Mouse (Mus musculus) cerebellum, adult 8-10 months (tissue): Measurements from ENCODE around the gene Mrps7.
"Not testable (repeated sequence)": the region's sequence is repeated elsewhere in the genome, so short reads cannot be mapped to it uniquely, and the experiment has no call there.

Source experiments
- DNase-seq: peaks from one replicate; pipeline ENCODE4 v3.0.0; 2022

Gene Mrps7

DNA sequence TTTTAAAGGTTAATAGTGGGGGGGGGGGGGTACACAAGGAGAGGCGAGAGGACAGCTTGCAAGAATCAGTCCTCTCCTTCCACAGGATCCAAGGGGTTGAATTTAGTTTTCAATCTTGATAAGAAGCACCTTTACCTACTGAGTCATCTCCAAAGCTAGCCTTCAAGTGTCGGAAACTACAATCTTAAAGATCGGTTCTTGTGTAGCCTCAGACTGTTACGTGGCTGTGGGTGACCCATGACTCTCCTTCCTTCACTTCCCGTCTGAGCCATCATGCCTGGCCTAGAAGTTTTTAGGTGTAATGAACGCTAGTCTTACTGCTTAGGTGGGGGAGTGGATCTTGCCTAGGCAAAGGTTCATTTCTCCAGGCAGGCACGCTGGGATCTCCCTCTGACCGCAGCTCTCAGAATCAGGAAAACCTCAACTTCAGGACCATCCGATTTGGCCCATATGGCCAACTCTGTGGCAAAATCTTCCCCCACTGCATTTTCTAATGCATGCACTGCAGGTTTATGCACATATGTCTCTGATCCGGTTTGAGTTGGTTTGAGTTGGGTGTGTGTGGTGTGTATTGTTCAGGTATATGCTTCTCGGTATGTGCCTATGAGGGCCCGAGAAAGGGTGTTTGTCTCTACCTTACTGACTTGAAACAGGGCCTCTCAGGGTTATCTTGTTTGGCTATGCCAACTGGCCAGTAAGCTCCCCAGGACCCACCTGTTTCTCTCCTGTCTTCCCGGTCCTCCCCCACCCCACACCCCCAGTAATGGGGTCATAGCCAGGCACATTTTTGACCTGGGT is 26.2 kb downstream of the Mrps7 start:
- DNase-seq = no peak

DNA sequence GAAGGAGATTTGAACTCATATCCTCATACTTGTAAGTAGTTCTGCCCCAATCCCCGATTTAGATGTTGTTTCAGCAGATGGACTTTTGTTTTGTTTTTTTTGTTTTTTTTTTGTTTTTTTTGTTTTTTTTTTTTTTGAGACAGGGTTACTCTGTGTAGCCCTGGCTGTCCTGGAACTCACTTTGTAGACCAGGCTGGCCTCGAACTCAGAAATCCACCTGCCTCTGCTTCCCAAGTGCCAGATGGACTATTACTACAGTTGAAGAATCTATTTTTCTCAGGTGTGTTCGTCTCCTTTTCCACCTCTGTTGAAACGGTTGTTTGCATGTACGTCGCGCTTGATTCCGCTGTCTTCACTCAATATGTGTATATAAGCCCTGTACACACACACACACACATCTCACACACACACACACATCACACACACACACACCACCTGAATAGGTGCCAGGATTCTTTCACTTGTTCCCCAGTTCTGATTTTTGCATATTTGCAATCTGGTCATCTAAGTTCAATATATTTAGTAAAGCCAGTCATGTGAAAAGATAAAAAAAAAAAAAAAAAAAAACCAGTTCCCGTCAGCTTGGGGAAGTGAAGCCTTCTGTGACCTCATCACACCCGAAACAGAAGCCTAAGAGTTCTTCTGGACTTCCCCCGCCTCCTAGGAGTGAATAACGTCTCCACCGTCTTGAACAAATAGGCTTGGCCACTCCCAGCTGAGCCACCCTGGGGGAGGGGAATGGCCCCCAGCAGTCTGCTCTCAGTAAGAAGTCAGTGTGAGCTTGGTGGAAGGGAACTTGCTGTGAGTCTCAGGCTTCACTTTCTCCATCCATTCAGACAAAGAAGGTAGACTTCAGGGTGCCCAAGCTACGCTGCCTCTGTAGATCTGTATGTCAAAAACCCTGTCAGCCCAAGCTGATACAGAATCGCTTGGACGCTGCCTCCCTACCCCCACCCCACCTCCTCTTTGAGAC is 27.1 kb downstream of the Mrps7 start:
- no peak for DNase-seq

DNA sequence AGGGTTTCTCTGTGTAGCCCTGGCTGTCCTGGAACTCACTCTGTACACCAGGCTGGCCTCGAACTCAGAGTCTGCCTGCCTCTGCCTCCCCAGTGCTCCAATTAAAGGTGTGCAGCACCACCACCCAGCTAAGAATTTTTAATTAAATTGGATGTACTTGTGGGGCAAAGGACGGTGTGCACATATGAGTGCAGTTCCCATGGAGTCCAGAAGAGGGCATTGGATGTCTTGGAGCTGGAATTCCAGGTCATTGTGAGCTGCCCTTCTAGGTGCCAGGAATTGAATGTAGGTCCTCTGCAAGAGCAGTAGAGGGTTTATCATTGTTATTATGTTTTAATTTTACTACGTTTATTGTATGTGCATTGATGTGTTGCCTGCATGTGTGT is 27.8 kb downstream of the Mrps7 start:
- no peak for DNase-seq

DNA sequence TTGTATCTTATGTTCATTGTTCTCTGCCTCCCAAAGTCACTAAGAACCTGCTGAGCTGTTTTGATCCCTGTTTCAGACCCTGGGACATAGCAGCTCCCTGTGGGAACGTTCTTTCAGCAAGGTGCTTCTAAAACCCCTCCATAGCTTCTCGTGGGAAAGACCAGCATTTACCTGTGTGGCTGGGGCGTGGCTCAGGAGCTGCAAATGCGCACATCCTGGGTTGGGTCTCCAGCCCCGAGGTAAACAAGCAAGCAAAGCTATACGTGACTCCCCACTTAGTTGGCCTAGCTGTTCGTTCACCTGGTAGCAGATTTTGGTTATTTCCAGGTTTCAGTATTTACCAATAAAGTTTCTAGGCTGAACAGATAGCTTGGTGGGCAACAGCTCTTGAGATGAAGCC is 28.5 kb downstream of the Mrps7 start:
- DNase-seq = no peak

DNA sequence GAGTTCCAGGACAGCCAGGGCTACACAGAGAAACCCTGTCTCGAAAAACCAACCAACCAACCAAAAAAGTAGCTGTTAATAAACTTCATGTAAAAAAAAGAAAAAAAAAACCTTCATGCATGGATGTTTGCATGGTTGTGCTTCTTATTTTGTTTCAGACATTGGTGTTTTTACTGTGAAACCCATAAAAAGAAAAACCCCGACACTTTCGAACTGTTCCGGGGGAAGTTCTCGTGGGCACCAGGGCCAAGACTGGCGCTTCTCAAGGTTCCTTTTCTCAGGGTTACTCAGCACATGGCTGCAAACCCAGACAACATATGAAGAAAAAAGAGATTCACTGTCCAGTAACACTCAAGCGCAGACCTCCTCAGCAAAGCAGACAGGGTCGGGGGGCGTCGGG is 29.1 kb downstream of the Mrps7 start:
- no peak for DNase-seq

DNA sequence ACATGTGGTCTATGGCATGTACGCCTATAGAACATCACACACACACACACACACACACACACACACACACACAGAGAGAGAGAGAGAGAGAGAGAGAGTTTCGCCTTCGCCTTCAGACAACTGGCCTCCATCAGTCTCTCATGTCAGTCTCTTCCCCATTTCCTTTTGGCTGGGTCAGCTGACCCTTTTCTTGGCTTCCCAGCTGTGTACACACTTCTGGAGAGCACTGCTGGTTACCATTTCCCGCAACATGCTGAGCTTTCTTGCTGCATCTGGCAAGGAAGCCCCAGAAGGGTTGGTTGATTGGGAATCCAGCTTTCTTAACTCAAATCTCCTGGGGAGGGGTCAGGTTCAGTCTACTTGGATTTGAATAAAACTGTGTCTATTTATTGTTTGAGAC is 30.4 kb downstream of the Mrps7 start:
- DNase-seq = no peak

DNA sequence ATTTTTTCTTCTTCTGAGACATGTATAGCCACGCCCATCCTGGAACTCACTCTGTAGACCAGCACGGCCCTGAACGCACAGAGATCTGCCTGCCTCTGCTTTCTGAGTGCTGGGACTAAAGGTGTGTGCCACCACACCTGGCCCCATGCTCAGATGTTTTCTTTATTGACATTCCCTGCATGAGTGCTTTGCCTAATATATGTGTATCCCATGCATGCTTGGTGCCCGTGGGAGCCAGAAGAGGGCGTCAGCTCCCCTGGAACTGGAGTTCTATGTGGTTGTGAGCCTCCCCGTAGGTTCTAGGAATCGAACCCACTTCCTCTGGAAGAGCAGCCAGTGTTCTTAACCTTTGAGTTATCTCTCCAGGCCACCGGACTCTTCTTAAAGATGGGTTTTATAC is 31.3 kb downstream of the Mrps7 start:
- no peak for DNase-seq

DNA sequence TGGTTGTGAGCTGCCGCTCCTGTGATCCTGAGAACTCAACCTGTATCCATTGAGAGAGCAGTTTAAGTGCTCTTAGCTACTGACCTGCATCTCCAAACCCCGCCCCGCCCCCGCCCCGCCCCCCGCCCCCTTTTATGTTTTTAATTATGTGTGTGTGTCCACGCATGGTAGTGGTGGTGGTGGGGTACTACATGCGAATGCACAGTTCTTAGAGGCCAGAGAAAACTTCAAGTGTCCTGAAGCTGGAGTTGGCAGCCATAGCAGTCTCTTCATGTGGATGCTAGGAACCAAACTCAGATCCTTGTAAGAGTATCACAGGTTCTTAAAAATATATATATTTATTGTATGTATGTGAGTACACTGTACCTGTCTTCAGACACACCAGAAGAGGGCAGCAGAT is 31.8 kb downstream of the Mrps7 start:
- DNase-seq = no peak

DNA sequence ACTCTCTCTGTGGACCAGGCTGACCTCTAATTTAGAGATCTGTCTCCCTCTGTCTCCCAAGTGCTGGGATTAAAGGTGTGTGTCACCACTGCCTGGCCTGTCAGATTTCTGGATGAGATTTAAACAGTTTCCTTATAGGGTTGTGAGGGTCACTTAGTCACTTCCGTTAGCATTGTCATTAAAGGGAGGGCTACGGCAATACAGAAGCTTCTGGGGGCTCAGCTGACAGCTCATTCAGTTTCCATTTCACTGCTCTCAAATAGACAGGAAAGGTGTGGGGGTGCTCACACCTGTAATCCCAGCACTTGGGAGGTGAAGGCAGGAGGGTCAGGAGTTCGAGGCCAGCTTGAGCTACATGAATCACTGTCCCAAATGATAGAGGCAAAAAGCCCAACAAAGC is 33.2 kb downstream of the Mrps7 start:
- DNase-seq = no peak

DNA sequence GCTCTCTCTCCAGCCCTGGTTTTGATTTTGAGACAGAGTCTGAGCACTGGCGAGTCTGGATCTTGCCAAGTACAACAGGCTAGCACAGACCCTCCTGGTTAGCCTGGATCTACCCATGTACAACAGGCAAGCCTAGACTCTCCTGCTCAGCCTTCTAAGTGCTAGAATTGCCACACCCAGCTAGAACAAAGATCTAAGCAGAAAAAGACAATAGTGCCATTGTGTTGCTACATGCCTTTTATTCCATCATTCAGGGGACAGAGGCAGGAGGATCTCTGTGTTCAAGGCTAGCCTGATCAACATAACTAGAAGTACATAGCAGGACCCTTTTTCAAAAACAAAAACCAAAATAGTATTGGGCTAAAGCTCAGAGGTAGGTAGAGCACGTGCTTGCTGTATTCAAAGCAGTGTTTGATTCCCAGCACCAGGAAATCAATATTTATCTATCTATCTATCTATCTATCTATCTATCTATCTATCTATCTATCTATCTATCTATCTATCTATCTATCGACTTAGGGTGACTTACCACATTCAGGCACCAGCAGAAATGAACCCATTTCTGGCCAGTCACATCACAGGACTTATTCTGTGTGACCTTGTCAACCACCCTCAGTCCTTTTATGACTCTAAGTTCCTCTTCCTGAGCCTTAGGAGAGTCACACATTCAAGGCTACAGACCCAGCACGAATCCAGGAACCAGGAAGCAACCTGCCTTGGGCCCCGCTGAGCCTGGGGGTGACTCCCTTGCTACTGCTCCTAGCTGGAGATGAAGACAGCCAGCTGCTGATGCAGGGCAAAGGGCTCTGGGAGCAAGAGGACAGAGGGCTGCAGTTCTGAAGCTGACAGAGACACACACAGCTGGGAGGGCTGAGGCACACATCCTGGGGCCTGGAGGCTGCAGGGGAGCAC is 35.0 kb downstream of the Mrps7 start:
- DNase-seq = no peak

DNA sequence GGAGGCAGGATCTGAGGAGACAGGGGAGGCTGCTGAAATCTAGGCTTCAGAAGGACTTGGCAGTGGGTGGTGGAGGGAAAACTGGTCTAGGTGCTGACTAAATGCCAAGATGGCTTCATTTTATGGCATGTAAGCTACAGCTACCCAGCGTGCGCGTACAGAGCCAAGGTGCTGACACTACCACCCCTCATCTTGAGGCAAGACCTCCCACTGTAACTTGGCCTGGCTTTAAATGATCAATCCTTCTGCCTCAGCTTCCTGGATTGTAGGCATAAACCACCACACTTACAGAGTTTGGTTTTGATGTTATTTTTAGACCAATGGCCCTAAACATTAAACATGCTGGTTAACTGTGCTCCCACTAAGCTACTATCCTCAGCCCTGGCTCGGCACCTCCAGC is 35.8 kb downstream of the Mrps7 start:
- no peak for DNase-seq

DNA sequence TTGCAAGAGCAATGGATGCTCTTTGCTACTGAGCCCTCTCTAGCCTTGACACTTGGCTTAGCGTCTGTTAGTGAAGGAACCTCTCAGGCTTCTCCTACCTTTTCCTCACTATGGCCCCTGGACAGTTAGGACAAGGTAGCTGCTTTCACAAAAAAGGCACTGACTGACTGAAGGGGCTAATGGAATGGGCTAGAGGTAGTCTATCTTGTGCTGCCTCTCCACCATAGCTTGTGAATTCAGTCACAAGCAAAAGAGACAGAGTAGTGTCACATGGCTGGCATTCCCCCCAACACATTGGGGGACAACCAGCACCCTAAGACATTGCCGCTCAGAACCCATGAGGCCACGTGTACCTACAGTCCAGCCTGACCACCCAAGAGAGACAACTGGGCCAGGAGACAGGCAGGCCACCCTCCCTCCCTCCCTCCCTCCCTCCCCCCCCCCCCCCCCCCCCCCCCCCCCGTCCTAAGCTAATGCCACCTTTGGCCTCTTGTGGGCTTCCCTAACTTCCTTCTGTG is 36.6 kb downstream of the Mrps7 start:
- DNase-seq = no peak

DNA sequence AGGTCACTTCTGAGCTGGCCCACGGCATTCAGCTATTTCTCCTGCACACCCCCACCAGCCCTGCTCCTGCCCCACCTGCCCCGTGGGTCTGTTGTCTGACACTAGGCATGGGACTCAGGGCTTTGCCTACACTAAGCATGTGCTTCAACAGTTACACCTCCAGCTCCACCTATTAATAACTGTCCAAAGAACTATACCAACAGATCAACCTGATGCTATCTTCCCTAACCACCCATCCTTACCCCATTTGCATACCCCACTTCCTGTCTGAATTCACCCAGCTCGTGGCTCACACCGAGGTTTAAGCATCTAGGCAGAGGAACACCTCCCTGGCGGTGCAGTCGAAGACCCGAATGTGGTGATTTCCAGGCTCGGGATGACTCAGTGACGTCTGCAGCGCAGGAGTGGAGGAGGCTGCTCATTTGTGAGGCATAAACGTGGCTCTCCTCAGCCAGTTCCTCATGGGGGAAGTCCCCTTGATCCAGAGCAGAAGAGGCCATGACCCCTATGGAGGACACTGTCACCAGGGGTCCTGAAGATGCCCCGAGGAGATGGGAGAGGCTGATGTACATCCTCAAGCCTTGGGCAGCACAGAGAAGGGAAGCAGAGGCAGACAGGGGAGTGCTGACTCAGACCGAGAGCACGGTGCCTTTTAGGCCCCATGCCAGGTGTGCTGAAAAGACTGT is 37.4 kb downstream of the Mrps7 start:
- no peak for DNase-seq

DNA sequence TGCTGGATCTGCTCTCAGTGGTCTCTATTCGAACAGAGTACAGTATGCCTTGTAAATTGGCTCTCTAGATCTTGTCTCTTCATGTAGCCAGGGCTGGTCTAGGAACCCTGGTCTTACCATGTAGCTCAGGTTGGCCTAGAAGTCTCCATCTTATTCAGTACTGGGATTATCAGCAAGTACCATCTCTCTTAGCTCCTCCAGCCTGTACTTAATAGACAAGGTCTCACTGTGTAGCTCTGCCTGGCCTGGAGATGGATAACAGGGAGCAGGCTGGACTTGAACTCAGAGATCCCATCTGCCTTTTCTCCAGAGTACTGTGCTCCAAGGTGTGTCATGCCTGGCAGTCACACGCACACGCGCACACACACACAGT is 37.9 kb downstream of the Mrps7 start:
- DNase-seq = no peak

DNA sequence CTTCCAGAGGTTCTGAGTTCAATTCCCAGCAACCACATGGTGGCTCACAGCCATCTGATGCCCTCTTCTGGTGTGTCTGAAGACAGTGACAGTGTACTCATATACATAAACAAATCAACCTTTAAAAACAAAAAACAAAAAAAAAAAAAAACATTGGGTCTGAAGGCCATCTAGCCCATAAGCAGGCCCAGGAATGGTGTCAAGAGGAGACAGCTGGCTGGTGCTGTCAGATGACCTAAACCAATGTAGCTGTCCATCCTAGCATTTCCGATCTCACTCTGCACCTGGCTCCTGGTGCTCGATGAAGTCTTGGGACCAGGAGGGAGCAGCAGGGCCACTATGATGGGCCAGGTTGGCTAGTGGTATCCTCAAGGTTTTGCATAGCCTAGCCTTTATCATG is 39.0 kb downstream of the Mrps7 start:
- DNase-seq = no peak

DNA sequence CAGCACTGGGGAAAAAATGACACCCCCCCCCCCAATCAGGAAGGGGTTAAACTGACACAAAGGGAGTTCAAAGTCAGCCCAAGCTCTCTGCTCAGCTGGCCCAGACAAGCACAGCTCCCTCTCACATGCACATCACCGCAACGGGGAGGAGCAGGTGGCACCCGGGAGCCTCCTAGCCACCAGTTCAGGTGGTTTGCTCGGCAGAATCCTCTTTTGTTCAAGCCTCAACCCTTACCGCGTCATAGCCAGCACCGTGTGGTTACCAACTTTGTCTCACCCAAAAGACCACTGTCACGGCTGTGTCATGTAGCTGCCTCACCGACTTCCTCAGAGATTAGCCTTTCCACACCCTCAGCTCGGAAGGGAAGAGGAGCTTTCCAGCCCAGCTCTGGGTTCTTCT is 39.5 kb downstream of the Mrps7 start:
- DNase-seq = no peak

DNA sequence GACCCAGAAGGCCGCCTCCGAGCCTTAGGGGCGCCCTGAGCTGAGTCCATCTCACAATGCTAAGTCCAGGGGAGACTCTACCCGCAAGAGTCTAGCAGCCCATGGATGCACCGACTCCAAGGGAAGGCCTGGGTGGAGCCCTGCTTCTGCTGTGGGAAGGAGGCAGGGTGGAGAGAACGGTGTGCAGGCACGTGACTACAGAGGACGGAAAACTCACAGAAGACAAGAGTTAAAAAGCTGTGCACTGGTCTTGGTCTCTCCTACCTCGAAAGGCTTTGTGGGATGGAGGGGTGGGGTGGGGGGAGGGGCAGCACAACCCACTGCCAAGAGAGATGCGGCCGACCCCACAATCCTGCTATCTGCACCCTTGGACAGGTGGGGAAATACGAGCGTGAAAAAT is 40.6 kb downstream of the Mrps7 start:
- no peak for DNase-seq

DNA sequence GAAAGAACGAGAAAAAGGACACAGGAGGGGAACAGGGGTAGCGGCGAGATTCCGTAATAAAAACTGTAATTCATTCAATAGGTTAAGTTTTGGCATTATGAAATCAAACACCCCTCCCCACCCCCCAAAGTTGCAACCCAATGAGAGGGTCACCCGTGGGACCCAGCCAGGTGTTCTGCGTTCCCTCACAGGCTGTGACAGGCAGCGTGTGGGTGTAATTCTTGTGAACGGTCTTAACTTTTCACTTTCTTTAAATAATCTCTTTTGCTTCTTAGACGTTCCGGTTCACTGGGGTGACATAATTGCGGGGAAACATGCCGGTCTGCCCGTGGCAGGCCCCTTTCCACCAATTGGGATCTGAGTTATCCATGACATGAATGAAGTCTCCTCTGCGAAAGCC is 41.8 kb downstream of the Mrps7 start:
- not testable (repeated sequence) for DNase-seq

DNA sequence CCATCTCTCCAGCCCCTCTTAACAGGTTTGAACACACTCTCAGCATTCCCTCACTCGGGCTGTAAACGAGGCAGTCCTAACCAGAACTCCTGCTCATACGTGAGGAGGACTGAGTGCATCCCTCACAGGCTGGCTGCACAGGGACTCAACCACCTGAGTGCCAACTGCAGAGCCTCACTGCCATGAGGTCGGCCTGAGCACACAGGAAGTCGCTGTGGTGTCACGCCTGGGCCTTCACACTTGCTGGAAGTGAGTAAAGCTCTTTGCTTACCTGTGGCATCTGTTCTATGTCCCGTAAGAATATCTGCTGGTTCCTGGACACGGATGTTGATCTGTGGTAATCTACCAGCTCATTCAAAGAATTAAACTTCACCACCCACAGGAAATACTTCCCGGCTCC is 42.7 kb downstream of the Mrps7 start:
- DNase-seq = no peak

DNA sequence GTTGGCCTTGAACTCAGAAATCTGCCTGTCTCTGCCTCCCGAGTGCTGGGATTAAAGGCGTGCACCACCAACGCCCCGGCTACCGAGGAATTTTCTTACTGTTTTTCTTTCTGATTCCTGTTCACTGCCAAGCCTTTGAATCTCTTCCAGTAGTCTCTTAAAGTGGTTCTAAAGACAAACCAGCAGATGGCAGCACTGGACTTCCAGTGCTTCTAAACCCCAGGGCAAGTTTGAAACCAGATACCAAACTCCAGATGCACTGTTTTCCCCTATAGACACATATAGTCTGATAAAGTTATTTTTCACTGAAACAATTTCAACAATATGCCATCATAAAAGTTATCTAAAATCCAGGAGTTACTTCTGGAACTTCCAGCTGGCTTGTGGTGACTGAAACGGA is 43.7 kb downstream of the Mrps7 start:
- peak; percentile 72 for DNase-seq

DNA sequence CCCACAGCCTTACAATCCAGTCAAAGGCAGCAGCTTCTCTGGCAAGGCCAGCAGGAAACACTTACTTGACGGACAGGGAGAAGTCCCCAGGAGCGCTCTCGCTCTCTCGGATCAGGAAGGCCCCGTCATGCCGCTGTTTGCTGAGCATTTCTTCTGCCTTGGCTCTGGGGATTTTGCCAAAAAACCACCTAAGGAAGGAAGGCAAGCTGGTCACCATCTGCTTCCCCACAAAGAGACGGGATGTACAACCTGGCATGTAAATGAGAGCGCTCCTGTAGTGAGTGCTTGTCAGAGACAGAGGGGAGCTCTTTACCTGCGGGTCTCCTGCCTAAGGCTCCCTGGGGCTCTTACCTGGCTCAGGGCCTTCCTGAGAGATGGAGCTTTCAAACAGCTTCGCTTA is 46.0 kb downstream of the Mrps7 start:
- peak; percentile 91 for DNase-seq

DNA sequence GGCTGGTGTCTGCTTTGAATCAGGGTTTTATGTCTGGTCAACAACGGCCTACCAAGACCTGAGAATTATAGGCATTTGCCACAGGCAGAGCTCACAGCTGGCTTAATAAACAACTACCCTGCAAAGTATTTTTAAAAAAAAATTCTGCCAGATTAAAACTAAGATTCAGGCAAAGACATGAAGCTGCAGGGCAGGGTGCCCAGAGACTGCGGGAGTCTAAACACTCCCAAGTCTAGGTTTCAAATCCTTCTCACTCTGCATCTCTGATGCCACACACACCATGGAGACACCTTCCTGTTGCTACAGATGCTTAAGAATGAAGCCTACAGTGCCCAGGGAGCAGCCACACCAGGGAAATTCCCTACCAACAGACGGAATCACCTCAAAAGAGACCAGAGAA is 48.0 kb downstream of the Mrps7 start:
- no peak for DNase-seq
